Comparison of ENCODE assay signal across 30 mouse cellular contexts in genomic region chr8:128696701-128697397, GRCm38 (mm10). TPM values are rescaled to one million over a fixed set of nuclear protein-coding genes. Genes with fewer than 3 reads are reported as not detected.
DNase-seq lines count a peak whose midpoint lies in the region; ATAC-seq and TF ChIP-seq lines count a peak whose summit lies in the region.
"Had no signal": no experiment of that assay in that cellular context is flagged by ENCODE, and none has a peak within 500 bp of the region (broad histone marks: within the 10 kb centered on the region; RNA-seq: fewer than 3 reads in every experiment).

No protein-coding gene starts in this region.

- peak; percentile 79 for ATAC-seq in G1E (ENCODE audit: extremely low read depth, insufficient number of reproducible peaks, low FRiP score, poor library complexity, severe bottlenecking)
- peak; percentile 73 for ATAC-seq in liver, embryonic 12.5 days
- ATAC-seq in liver, postnatal 0 days, result no peak
- ATAC-seq: forebrain, embryonic 13.5 days; intestine, embryonic 16.5 days; Patski had no signal

- peak overlapping the region; percentile 48 for H3K4me2 ChIP-seq in liver, embryonic 12.5 days
- H3K4me2 ChIP-seq in liver, postnatal 0 days (ENCODE audit: low read depth, low read length), result 0 out of 2 replicates have a peak overlapping the region, but pooled peaks have one; percentile 4
- H3K4me2 ChIP-seq: forebrain, embryonic 13.5 days; heart, embryonic 12.5 days; hindbrain, embryonic 13.5 days; limb, embryonic 15.5 days; neural tube, embryonic 15.5 days had no signal

- TF ChIP-seq EP300 in liver, postnatal 0 days (IDR thresholded peaks at IDR 0.05; ENCODE audit: low read depth), result peak; percentile 29; the same call in 1 of the 2 replicates

- no peak for TF ChIP-seq CTCF in gastrocnemius, adult 2 months (IDR thresholded peaks at IDR 0.05)
- no peak for TF ChIP-seq CTCF in G1E (IDR thresholded peaks at IDR 0.05; ENCODE audit: low read depth, low read length)
- TF ChIP-seq CTCF in liver, postnatal 0 days (IDR thresholded peaks at IDR 0.05; ENCODE audit: low read depth), result no peak

- no peak for DNase-seq in gastrocnemius, adult 2 months
- no peak for DNase-seq in gastrocnemius, postnatal 25 days
- no peak for DNase-seq in G1E (ENCODE audit: low spot score)
- DNase-seq in liver, postnatal 0 days, result no peak
- no peak for DNase-seq in adrenal gland, postnatal 25 days
- no peak for DNase-seq in adrenal gland, postnatal 14 days
- no peak for DNase-seq in lung, postnatal 36 days
- DNase-seq: adrenal gland, postnatal 36 days; cerebellum, adult 18-20 months; cerebellum, postnatal 10 days; gastrocnemius, postnatal 14 days; heart, adult 2 months; heart, postnatal 4 days; kidney, adult 8-10 months; kidney, postnatal 10 days; layer of hippocampus, adult 9-11 months; lung, postnatal 10 days; midbrain, embryonic 14.5 days; right cerebral cortex, postnatal 25 days; thymus, postnatal 14 days had no signal

- WGBS in liver, embryonic 12.5 days (ENCODE audit: insufficient replicate concordance), result 61% methylated on average over 1 of the region's 1 CpGs
- 63% methylated on average over 1 of the region's 1 CpGs for WGBS in liver, postnatal 0 days (ENCODE audit: insufficient replicate concordance)

- H3K27me3 ChIP-seq in G1E (ENCODE audit: insufficient read depth, low read length), result no peaks in the 10 kb centered on the region
- no peaks in the 10 kb centered on the region for H3K27me3 ChIP-seq in liver, embryonic 12.5 days (replicated peaks)
- no peaks in the 10 kb centered on the region for H3K27me3 ChIP-seq in liver, postnatal 0 days (ENCODE audit: insufficient read depth, low read length)
- H3K27me3 ChIP-seq: CH12.LX; forebrain, embryonic 13.5 days; heart, embryonic 12.5 days; hindbrain, embryonic 13.5 days; limb, embryonic 15.5 days; neural tube, embryonic 15.5 days; Patski had no signal

- H3K36me3 ChIP-seq in G1E (replicated peaks), result peaks cover 18% of the 10 kb centered on the region
- H3K36me3 ChIP-seq in liver, embryonic 12.5 days, result no peaks in the 10 kb centered on the region
- no peaks in the 10 kb centered on the region for H3K36me3 ChIP-seq in liver, postnatal 0 days (replicated peaks; ENCODE audit: insufficient read depth, low read length)
- H3K36me3 ChIP-seq: heart, embryonic 12.5 days; hindbrain, embryonic 13.5 days; limb, embryonic 15.5 days; neural tube, embryonic 15.5 days had no signal

- 0 out of 2 replicates have a peak overlapping the region, but pooled peaks have one; percentile 9 for H3K27ac ChIP-seq in gastrocnemius, adult 2 months
- peak overlapping the region; percentile 78 for H3K27ac ChIP-seq in liver, embryonic 12.5 days
- no peak overlapping the region for H3K27ac ChIP-seq in liver, postnatal 0 days (ENCODE audit: low read depth)
- H3K27ac ChIP-seq: forebrain, embryonic 13.5 days; hindbrain, embryonic 13.5 days; limb, embryonic 10.5 days; limb, embryonic 15.5 days; neural tube, embryonic 15.5 days had no signal

- H3K4me3 ChIP-seq in gastrocnemius, adult 2 months, result no peak overlapping the region
- H3K4me3 ChIP-seq in G1E (ENCODE audit: low read depth, low read length), result no peak overlapping the region; the same call in 1 of the 2 replicates
- H3K4me3 ChIP-seq in liver, embryonic 12.5 days, result no peak overlapping the region
- no peak overlapping the region for H3K4me3 ChIP-seq in liver, postnatal 0 days (ENCODE audit: low read depth, low read length)
- H3K4me3 ChIP-seq: forebrain, embryonic 13.5 days; heart, adult 2 months; heart, embryonic 12.5 days; hindbrain, embryonic 13.5 days; limb, embryonic 10.5 days; limb, embryonic 15.5 days; neural tube, embryonic 15.5 days had no signal

- H3K4me1 ChIP-seq in G1E (ENCODE audit: insufficient read depth, low read depth, low read length), result peaks cover 67% of the 10 kb centered on the region
- peaks cover 84% of the 10 kb centered on the region for H3K4me1 ChIP-seq in liver, embryonic 12.5 days
- peaks cover 17% of the 10 kb centered on the region for H3K4me1 ChIP-seq in liver, postnatal 0 days (ENCODE audit: insufficient read depth)
- H3K4me1 ChIP-seq: forebrain, embryonic 13.5 days; limb, embryonic 10.5 days; limb, embryonic 15.5 days; neural tube, embryonic 15.5 days had no signal

- no peak overlapping the region for H3K9ac ChIP-seq in liver, embryonic 12.5 days
- no peak overlapping the region for H3K9ac ChIP-seq in liver, postnatal 0 days (replicated peaks)
- H3K9ac ChIP-seq: forebrain, embryonic 13.5 days; heart, embryonic 12.5 days; hindbrain, embryonic 13.5 days; limb, embryonic 15.5 days; neural tube, embryonic 15.5 days had no signal

- intact Hi-C loops in gastrocnemius, adult 2 months (cut with DNase I), result no loop called here

- H3K9me3 ChIP-seq in G1E (replicated peaks), result no peaks in the 10 kb centered on the region
- H3K9me3 ChIP-seq in liver, embryonic 12.5 days (replicated peaks), result no peaks in the 10 kb centered on the region
- no peaks in the 10 kb centered on the region for H3K9me3 ChIP-seq in liver, postnatal 0 days (ENCODE audit: low read length)
- H3K9me3 ChIP-seq: forebrain, embryonic 13.5 days; heart, embryonic 12.5 days; limb, embryonic 10.5 days; limb, embryonic 15.5 days; neural tube, embryonic 15.5 days had no signal

RNA-seq across cellular contexts. Expression of gene Itgb1, which starts 11.4 kb away (rescaled TPM):
- total RNA-seq in gastrocnemius, adult 2 months (2021), result 100 to 1,000 TPM; 166 to 198 TPM
- total RNA-seq in gastrocnemius, postnatal 25 days (2021), result 100 to 1,000 TPM; 177 to 199 TPM
- total RNA-seq in G1E (2014; fragmentation: Nextera tagmentation) (215 and 240 TPM in 2 replicates), G1E (2017) (277 and 315 TPM in 2 replicates)
- 47.6 and 53.8 TPM in 2 replicates for polyA plus RNA-seq in G1E (2012)
- 129 and 130 TPM in 2 replicates for polyA plus RNA-seq in liver, embryonic 12.5 days (2016; fragmentation: Nextera tagmentation; extraction: Ambion mirVana)
- polyA plus RNA-seq in liver, postnatal 0 days (2015; fragmentation: Nextera tagmentation; extraction: Ambion mirVana), result 60.8 and 64.8 TPM in 2 replicates
- total RNA-seq in adrenal gland, postnatal 25 days (2021), result 286 and 300 TPM in 2 replicates
- total RNA-seq in adrenal gland, postnatal 14 days (2021), result 269 and 279 TPM in 2 replicates
